Mouse (Mus musculus) layer of hippocampus, adult 18-20 months (tissue): Measurements from ENCODE around the gene Mtrr. TPM values are rescaled to one million over a fixed set of nuclear protein-coding genes. Genes with fewer than 3 reads are reported as not detected.

Experiments
- DNase-seq, 2 experiments: peaks; one replicate each; pipeline ENCODE4 v3.0.0; 2022; ENCODE audit warnings: low spot score in 2 of 2
- long read RNA-seq: library from polyadenylated mRNA; stranded (forward); transcript quantifications from one replicate; pipeline ENCODE4 v2.0.0, GENCODE M21; 2021
- total RNA-seq, 2 experiments: library from RNA; stranded (reverse); gene quantifications; 2 replicates each; pipeline ENCODE4 v1.2.3; 2021

Mtrr gene
- total RNA-seq = 10 to 100 TPM; 25.0 to 29.1 TPM
- long read RNA-seq, transcript Mtrr-201 (15 exons, 3,692 nt) = major isoform, 20 of 39 reads
- long read RNA-seq, partial matches to known transcripts = 5 of 39 reads
- long read RNA-seq, other reads (novel, unspliced or antisense) = 10 of 39 reads

DNA sequence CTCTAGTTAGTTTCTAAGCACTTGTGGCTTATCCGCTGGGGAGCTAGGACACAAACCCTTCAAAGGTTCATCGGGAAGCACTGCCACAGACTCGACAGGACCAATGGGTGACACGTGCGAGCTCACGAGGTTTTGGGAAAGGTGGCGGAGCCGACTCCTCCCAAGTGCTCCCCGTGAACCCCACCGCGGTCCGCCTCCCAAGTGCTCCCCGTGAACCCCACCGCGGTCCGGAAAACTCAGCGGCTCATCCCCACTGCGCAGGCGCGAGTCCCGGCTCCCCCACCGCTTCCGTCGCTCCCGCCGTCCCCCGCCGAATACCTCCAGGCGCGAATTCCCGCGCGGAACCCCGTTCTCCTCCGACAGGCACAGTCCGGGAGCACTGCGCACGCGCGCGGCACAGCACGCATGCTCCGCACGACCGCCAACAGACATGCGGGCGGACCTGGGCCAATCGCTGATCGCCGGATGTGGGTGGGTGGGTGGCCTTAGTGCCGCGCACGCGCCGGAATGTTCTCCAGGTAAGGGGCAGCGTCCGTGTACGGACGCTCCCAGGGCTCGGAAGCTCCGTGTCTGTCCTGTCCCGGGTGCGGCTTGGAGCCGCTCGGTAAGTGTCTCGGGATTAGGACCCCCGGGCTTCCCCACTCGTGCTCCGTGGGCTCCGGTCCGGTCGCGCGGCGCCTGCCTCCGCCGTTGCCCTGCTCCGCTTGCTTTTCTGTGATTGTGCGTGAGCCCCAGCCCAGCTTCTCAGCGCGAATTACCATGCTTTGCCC lies at the start of gene Mtrr, which contains the start of gene Fastkd3:
Gene Mtrr (minus strand): TSS at position 403 of the 770 bp plus-strand sequence.
Gene Fastkd3 (plus strand): TSS at position 488 of the 770 bp plus-strand sequence.
- peak; percentile 98 for DNase-seq

DNA sequence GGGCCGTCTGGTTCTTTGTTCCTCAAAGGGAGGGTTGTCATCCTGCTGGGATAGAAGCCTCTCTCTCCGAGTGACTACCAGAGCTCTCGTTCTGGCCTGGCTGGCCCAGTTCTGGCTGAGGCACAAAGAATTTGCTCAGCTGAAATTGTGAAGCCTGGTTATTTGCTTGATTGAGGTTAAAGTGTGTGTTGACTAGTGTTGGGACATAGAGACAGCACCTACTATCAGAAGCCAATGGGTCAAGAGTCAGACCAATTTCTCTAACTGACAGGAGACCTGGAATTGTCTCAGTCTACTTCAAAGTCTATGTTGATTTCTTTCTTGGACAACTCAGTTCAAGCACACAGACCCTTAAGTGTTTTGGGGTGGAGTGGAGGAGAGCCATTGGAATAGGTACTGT lies 45.1 kb upstream of the Mtrr start:
- DNase-seq = no peak

DNA sequence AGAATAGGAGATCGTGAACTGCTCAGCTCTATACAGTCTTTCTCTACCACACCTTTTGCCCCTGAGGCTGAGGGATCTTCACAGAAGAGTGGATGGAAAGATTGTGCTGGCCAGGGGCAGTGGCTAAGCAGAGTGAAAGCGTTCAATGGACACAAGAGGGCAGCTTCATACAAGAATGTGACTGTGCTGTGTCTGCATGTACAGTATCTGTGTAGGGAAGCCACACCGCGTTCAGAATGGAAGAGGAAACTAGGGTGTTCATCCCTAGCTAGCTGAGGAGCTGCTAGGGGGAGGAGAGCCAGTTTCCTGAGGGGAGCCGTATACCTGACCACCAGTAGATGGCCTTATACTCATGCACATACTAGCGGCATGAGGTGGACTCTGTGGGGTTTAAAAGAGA lies 40.8 kb upstream of the Mtrr start:
- DNase-seq = no peak

DNA sequence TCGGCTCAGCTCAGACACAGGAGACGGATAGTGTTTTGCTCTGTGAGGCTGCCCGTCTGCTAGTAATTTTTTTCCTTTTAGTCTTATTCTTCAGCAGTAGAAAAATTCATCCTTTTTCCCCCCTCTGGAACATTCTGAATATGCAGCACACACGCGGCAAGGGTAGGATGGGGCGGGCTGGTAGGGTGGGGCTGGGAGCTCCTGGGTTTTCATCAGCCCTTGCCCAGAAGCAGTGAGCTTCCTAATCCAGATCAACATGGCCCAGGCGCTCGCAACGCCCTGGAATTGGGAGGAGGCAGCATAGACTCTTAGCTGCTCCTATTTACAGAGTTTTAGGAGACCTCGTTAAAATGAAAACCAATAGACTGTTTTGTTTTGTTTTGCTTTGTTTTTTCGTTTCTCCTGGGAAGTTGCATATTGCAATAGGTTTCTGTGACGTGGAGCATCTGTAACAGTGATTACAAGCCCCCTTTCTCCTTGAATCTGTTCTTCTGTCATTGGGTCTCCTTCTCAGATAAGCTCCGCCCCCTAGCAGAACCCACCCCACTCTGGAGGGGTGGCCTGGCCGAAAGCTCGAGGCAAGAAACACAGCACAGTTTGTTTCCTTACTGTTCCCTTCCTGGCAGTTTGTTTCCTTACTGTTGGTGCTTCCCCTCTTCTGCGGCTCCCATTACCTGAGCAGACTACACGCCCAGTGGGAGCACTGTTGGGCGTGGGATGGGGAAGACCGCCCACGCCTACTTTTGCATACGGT lies 25.9 kb upstream of the Mtrr start:
- peak in 1 of 2 experiments; percentile 44 for DNase-seq

DNA sequence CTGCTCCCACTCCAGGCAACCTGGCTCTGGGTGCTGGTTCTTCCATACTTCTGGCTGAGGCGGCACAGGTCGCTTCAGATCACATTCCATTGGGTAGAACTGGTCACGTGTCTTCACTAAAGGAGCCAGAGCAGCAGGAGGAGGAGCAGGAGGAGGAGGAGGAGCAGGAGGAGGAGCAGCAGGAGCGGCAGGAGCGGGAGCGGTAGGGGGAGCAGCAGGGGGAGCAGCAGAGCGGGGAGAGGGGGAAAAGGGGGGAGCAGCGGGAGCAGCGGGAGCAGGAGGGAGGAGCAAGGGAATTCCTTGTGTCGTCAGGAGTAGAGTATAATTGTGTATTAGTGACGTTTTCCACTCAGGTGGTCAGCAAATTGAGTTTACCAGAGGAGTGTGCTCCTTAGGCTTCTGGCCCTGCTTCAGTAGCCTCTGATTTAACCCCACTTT lies 23.8 kb upstream of the Mtrr start:
- DNase-seq = peak in 1 of 2 experiments; percentile 54

DNA sequence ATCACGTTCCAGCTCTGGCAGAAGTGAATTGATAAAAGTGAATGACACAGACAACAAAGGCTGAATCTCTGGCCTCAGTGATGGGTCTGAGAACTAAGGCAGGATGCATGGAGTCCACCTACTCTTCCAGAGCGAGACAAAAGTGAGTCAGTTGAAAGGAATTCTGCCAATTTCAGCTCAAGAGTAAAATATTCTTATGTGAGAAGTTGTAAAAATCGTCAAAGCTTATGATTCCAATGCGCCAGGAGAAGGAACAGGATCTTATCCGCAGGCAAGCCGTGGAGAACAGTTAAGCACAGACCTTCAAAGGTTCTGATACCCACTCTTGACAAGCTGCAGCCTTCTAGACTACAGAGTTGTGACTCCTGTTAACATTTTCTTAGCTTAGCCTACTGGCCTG lies 21.1 kb upstream of the Mtrr start:
- DNase-seq = no peak

DNA sequence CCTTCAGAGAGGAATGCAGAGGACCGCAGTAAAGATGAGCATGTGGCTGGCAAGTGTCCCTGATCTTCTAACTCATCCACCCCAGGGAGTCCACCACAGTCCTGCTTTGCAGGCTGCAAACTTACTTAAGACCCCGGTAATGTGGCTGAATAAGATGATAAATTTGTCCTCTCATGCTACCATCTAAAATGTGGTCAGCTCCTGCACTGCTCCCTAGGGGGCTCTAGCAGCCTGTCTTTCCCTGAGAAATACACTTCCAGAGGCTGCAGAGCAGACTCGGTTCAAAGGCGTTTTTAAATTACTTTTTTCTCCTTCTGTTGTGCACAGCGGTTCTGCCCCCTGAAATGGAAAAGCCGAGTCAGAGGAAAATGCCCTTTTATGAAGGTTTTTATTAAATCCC lies 19.2 kb upstream of the Mtrr start:
- peak in 1 of 2 experiments; percentile 79 for DNase-seq

DNA sequence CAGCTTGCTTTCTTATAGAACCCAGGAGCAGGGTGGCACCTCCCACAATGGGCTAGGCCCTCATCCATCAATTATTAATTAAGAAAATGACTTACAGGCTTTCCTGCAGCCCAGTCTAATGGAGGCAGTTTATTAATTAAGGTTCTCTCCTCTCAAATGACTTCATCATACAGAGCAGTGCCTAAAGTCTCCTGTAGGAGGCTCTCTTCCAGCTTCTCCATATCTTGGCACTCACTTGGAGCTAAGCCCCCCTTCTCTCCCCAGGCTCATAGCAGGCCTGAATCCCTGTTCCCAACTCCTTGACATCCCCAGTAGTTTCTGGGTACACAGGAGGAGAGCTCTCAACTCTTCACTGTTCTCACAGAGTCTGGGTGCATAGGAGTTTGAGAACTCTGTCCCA lies 17.0 kb upstream of the Mtrr start:
- no peak for DNase-seq

DNA sequence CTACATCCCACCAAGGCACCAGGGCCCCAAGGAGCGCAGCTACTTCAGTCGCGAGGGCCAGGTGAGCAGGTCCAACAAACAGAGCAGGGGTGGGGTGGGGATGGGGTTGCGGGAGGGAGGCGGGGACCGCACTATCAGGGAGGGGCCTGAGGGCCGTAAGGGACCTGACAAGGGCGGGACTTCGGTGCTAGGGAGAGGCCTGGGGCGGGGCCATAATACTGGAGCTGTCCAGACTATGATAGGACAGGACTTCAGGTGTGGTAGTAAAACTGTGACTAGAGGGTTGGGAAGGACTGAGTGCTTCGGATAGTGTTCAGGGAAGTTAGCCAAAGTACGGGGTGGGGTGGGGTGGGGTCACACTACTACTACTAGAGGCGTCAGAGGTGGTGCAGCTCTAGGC lies 15.7 kb upstream of the Mtrr start:
- no peak for DNase-seq

DNA sequence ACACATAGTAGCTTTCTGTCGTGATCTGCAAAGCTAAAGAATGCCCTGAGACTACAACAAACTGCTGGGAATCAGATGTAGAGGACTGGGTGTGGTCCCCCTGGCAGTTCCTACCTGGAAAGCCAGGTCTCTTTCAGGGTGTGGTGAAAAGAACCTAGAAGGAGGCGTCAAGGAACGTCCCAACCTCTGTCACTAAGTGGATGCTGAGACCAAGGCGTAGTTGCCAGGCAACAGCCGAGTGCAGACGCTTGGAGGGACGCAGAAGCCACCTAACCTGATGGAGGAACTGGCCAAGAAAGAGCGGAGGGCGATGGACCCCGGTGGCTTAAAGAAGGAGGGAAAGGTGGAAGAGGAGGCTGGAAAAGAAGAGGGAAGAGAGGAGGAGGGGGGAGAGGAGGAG lies 15.2 kb upstream of the Mtrr start, which contains the start of gene 1700001L19Rik:
Gene 1700001L19Rik (plus strand): TSS at position 223 of the 400 bp plus-strand sequence.
- DNase-seq = peak in 1 of 2 experiments; percentile 35

DNA sequence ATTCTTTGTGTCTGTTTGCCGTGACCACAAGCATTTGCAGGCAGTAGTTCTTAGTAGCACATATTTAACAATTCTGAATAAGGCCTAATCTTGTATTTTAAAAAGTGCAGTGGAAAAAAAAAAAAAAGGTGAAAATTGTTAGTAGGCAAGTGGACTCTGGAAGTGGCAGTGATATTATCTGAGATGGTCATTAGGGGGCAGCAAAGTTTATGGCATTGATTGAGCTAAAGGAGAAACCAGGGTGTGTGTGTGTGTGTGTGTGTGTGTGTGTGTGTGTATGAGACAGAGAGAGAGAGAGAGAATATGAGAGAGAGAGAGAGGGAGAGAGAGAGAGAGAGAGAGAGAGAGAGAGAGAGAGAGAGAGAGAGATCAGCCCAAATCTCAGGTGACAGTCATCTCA lies 11.8 kb upstream of the Mtrr start:
- DNase-seq = no peak

DNA sequence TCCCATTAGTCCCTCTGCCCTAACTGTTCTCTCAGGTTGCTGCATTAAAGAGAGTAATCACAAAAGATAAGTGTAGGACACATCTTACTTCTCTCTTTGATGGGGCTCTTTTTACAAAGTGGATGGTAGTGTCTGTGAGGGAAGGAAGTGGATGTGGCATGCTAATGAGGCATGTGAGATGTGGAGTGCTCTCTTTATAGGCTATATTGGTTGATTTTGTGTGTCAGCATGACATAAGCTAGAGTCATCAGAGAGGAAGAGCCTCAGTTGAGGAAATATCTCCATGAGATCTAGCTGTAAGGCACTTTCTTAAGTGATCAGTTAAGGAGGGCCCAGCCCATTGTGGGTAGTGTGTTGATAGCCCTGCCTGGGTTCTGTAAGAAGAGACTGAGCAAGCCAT lies 6.4 kb upstream of the Mtrr start:
- no peak for DNase-seq

DNA sequence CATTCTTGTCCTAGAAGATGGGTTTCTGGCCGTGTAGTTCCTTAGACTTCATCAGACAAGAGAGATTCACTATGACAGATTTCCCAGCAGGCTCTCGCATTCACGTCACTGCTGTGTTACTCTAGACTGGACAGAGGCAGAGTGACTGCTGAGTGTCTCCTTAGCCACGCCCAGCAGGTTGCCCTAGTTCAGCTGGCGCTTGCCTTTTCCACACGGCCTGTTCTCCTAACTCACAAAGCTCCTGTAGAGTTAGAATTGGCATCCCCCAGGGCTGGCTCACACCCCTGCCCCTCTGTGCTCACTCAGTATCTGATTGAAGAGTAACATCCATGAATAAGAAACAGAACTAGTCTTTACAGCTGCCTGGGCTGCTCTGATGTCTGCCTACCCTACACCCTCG lies 3.5 kb upstream of the Mtrr start:
- no peak for DNase-seq

DNA sequence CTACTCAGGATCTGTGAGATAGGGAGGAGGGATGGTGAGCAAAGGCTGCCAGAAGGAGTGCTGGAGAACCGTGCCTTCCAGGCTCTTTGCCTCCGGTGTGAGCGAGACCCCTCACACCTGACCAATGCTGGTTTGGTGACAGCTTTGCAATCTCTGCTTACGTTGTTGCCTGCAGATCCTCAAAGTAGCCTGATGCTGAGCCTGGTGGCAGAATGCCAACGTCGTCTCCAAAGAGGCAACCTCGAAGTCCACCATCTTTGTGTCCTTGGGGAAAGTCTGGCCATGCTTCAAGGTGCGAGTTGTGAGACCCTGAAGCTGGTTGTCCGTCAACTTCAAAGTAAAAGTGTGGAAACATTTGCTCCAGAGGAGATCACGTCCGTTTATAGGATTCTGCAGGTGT lies 2.0 kb upstream of the Mtrr start:
- no peak for DNase-seq

DNA sequence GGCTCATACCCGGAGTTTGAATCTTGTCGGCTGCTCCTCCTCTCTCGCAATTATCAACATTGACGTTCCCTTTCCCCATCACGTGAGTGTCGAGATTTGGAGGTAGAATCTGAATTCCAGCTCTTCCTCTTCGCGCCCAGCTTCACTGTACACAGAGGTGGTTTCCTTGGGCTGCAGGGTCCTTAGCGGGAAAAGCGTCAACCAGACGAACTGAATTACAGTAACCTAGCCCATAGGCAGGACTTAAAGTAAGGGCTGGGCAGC lies 500 bp upstream of the Mtrr start:
- DNase-seq = no peak

DNA sequence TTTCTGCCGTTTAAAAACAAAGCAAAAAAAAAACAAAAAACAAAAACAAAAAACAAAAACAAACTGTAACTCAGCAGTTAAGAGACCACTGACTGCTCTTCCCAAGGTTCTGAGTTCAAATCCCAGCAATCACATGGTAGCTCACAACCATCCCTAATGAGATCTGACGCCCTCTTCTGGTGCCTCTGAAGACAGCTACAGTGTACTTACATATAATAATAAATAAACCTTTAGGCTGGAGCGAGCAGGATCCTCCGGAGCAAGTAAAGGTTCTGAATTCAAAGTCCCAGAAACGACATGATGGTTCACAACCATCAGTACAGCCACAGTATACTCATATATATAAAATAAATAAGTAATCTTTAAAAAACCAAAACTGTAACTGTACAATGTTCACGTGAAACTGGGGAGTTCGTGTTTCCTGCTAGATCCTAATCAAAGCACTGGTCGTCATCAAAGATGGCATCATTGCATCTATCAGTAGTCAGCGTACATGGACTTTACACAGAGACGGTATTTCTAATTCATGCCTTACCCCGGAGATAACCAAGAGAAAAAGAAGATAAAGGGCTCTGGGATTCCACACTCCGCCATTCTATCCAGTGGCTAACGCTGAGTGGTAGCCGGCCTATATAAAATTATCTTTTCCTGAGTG lies 736 bp downstream of the Mtrr start:
- no peak for DNase-seq

DNA sequence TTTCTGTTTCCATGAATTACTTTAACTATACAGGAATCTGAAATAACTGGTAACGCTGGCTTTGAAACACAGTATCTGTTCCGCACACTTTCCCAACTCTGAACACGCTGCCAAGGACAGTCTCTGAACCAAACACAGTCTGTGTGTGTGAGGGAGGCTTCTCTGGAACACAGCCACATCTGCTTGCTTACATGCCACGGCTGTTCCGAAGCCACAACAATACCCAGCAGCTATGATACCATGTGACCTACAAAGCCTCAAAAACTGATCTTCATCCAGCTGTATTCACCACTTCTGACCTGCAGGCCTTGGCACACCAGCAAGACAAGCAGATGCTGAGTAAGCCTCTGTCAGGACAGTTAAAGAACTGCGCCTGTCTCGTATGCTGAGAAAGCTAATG lies 4.0 kb downstream of the Mtrr start:
- DNase-seq = peak; percentile 72 to 91

DNA sequence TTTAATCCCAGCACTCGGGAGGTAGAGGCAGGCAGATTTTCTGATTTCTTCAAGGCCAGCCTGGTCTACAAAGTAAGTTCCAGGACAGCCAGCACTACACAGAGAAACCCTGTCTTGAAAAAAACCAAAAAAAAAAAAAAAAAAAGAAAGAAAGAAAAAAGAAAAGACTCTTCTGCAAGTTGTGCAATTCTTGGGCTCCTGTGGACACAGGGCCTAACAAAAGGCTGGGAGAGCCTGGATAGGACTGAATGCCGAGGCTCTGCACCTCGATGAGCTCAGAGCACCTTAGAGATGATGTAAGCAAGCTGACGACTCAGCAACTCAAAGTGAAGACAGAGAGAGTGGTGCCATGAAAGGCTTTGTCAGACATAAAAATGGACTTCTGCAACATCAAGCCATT lies 7.6 kb downstream of the Mtrr start:
- DNase-seq = no peak

DNA sequence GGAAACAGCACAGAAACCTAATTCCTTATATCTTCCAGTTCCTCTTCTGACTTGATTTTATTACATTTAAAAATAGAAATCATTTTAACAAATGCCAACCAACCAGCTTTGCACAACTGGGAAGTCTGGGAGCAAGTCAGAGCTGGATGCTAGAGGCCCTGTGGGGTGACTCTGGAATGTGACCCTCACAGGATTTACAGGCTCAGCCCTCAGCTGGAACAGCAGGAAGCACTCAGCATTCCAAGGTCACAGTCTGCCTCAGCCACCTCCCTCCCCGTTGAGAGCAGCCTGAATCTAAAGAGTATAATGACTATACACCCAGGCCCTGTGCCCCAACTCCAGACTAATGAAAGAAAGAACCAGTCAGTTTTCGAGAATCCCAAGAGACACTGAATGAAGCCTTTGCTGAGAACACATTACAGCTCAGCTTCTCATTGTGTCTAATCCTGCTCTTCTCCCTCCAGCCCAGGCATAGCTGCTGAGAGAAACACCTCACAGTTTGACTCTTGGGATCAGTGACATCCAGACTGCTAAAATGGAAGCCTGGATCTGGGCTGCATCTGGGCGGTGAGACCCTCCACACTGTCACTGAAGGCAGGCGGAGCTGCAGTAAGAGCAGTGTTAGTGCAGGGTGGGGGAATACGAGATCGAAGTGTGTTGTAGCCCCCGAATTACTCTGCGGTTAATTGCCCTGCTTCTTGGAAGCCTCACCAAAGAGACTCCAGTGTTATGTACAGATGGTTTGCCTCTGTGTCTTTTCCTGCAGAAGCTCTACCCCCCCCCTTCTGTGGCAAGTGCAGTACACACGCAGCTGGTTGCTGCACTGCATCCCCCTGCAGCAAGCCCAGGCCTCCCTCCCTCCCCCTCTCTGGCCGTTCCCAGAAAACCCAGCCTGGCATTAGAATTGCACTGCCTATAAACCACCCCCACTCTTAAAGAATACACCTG lies 8.7 kb downstream of the Mtrr start:
- no peak for DNase-seq

DNA sequence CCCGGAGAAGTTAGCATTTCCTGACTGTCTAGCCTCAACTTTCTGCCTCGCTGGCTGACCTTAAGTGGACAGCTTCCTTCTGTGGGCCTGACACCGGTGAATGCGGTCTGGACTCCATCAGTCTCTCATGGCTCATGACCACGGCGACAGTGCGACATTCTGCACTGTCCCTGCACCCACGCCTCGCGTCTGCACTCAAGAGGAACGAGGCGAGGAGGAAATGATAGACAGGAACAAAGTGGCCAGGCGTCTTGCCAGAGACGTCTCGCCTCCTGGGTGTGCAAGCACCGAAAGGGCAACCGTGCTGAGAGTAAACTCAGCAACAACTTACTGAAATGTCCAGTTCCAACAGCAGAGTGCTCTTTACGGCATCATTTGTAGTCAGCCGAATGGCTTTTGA lies 9.7 kb downstream of the Mtrr start:
- DNase-seq = no peak
